Mouse (Mus musculus) kidney, embryonic 16.5 days (tissue): ENCODE measurements around the gene Gm10563. TPM values are rescaled to one million over a fixed set of nuclear protein-coding genes. Genes with fewer than 3 reads are reported as not detected.
"Not testable (repeated sequence)": the region's sequence is repeated elsewhere in the genome, so short reads cannot be mapped to it uniquely, and the experiment has no call there.

ENCODE experiments used
- ATAC-seq: fragments of 200-750 bp; cut with Nextera tagmentation; 2 replicates; pipeline ENCODE4 v1.8.0; 2017; ENCODE audit warnings: moderate TSS enrichment; ENCODE audit not compliant: low FRiP score, low TSS enrichment
- H3K27ac ChIP-seq: fragments of 300-500 bp; sonication (generic); 2 replicates; pipeline ENCODE4 v1.5.1; 2014; ENCODE audit warnings: low read length
- H3K27me3 ChIP-seq: fragments of 300-500 bp; sonication (generic); 2 replicates; pipeline ENCODE4 v1.6.1; 2014; ENCODE audit warnings: low read length, control low read depth, mixed read lengths; ENCODE audit not compliant: insufficient read depth
- H3K36me3 ChIP-seq: fragments of 300-500 bp; sonication (generic); 2 replicates; pipeline ENCODE4 v1.6.1; 2014; ENCODE audit warnings: low read length, control low read depth, mixed read lengths; ENCODE audit not compliant: insufficient read depth
- H3K4me1 ChIP-seq: fragments of 300-500 bp; sonication (generic); 2 replicates; pipeline ENCODE4 v1.6.1; 2014; ENCODE audit warnings: low read length, control low read depth, mixed read lengths; ENCODE audit not compliant: insufficient read depth
- H3K4me2 ChIP-seq: fragments of 300-500 bp; sonication (generic); replicated peaks from 2 replicates; pipeline ENCODE4 v1.6.1; 2014; ENCODE audit warnings: low read depth, low read length
- H3K4me3 ChIP-seq: fragments of 300-500 bp; sonication (generic); 2 replicates; pipeline ENCODE4 v1.5.1; 2014; ENCODE audit warnings: mild to moderate bottlenecking, low read length
- H3K9ac ChIP-seq: fragments of 300-500 bp; sonication (generic); replicated peaks from 2 replicates; pipeline ENCODE4 v1.6.1; 2014; ENCODE audit warnings: low read length
- H3K9me3 ChIP-seq: fragments of 300-500 bp; sonication (generic); 2 replicates; pipeline ENCODE4 v1.6.1; 2016; ENCODE audit warnings: low read length, control low read depth
- WGBS: fragments of 180-500 bp; shearing (Covaris S2); extraction: QIAGEN DNeasy Blood & Tissue Kit; methylation state at CpG from one replicate; pipeline ENCODE4 v1.1.7; 2014; 5-methylcytosine and 5-hydroxymethylcytosine counted together
- polyA plus RNA-seq: library from polyadenylated mRNA; unstranded; fragments of >200 nt; fragmentation: Nextera tagmentation; extraction: Ambion mirVana; gene quantifications from 2 replicates; pipeline ENCODE4 v1.2.1, GENCODE M21; 2015

Gene Gm10563
- polyA plus RNA-seq, 1 experiment from 2014 or later: not detected

- not testable (repeated sequence) for H3K27ac ChIP-seq, ATAC-seq, H3K9ac ChIP-seq, H3K27me3 ChIP-seq, H3K4me3 ChIP-seq, H3K9me3 ChIP-seq, H3K36me3 ChIP-seq, H3K4me2 ChIP-seq
- peaks cover 14% of the 10 kb centered on the region for H3K4me1 ChIP-seq
- 94% methylated on average over 11 of the region's 11 CpGs for WGBS
These were observed 74.9 kb downstream of the Gm10563 start for GRCm38 (mm10) chr4:155570315-155570714.

DNA sequence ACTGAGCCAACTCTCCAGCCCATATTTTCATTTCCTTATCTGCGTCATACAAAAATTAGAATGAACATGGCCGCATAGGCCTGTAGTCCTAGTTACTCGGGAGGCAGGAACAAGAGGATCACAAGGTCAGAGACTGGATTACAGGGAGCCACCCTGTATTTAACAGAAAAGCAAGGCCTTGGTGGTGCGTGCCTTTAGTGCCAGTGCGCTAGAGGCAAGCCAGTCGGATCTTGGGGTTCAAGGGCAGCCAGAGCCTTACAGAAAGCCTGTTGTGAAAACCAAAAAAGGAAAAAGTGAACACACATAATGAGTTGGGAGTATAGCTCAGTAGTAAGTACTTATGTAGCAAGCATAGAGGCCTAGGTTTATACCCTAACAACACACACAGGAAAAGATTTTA is 75.4 kb downstream of the Gm10563 start:
- WGBS: 91% methylated on average over 6 of the region's 6 CpGs

GRCm38 (mm10) chr4:155568632-155569370 is 76.4 kb downstream of the Gm10563 start:
- 69% methylated on average over 7 of the region's 7 CpGs for WGBS
- Histone ChIP-seq H3K27me3 (no peaks in the 10 kb centered on the region), H3K36me3 (no peaks in the 10 kb centered on the region), H3K9ac (0 out of 2 replicates have a peak overlapping the region, but pooled peaks have one; percentile 29), H3K9me3 (no peaks in the 10 kb centered on the region), H3K4me3 (no peak overlapping the region), H3K27ac (no peak overlapping the region), H3K4me1 (peaks cover 21% of the 10 kb centered on the region), H3K4me2 (no peak overlapping the region)
- ATAC-seq: no peak

More for the DNA sequence above, 75.4 kb downstream of the Gm10563 start:
- H3K36me3 ChIP-seq: no peaks in the 10 kb centered on the region
- no peak overlapping the region for H3K27ac ChIP-seq
- peaks cover 19% of the 10 kb centered on the region for H3K4me1 ChIP-seq
- H3K4me2 ChIP-seq: no peak overlapping the region
- no peak for ATAC-seq
- H3K4me3 ChIP-seq: no peak overlapping the region
- no peak overlapping the region for H3K9ac ChIP-seq
- no peaks in the 10 kb centered on the region for H3K9me3 ChIP-seq
- no peaks in the 10 kb centered on the region for H3K27me3 ChIP-seq

- Histone ChIP-seq H3K4me2 (no peak overlapping the region), H3K36me3 (no peaks in the 10 kb centered on the region), H3K9me3 (no peaks in the 10 kb centered on the region), H3K4me1 (peaks cover 21% of the 10 kb centered on the region), H3K27ac (no peak overlapping the region), H3K27me3 (no peaks in the 10 kb centered on the region), H3K9ac (no peak overlapping the region), H3K4me3 (no peak overlapping the region)
- ATAC-seq: no peak
- 12% methylated on average over 2 of the region's 2 CpGs for WGBS
These were observed 77.0 kb downstream of the Gm10563 start for GRCm38 (mm10) chr4:155568170-155568569.

- Histone ChIP-seq H3K4me2 (peak overlapping the region; percentile 25; the same call in 1 of the 2 replicates), H3K4me3 (no peak overlapping the region), H3K9ac (peak overlapping the region; percentile 24; the same call in 1 of the 2 replicates)
These were observed 78.7 kb downstream of the Gm10563 start for GRCm38 (mm10) chr4:155566555-155566954.

More at GRCm38 (mm10) chr4:155566555-155566954, 78.7 kb downstream of the Gm10563 start:
- H3K9me3 ChIP-seq: no peaks in the 10 kb centered on the region
- H3K27ac ChIP-seq: peak overlapping the region; percentile 60
- H3K27me3 ChIP-seq: no peaks in the 10 kb centered on the region
- no peaks in the 10 kb centered on the region for H3K36me3 ChIP-seq
- WGBS: 37% methylated on average over 8 of the region's 8 CpGs
- no peak for ATAC-seq
- H3K4me1 ChIP-seq: peaks cover 34% of the 10 kb centered on the region

Other genes with a start within 250 kb of the Gm10563 start
- 0.07 TPM in 1 of 2 replicates, not detected in the other for gene Gabrd, start 247.3 kb downstream of the Gm10563 start, polyA plus RNA-seq
- gene Cfap74, start 236.2 kb downstream of the Gm10563 start, polyA plus RNA-seq: 1.5 and 1.8 TPM in 2 replicates
- gene Tmem52, start 176.3 kb downstream of the Gm10563 start, polyA plus RNA-seq: 1.9 and 2.2 TPM in 2 replicates
- 413 and 477 TPM in 2 replicates for gene Gnb1, start 154.0 kb downstream of the Gm10563 start, polyA plus RNA-seq
- 107 and 110 TPM in 2 replicates for gene Nadk, start 83.0 kb downstream of the Gm10563 start, polyA plus RNA-seq
- gene Slc35e2, start 44.0 kb downstream of the Gm10563 start, polyA plus RNA-seq: 7.8 and 10.1 TPM in 2 replicates
- 56.6 and 65.6 TPM in 2 replicates for gene Cdk11b, start 20.6 kb downstream of the Gm10563 start, polyA plus RNA-seq
- gene Mmp23, start 8.0 kb upstream of the Gm10563 start, polyA plus RNA-seq: 70.4 and 71.7 TPM in 2 replicates
- 31.9 and 34.1 TPM in 2 replicates for gene Mib2, start 23.8 kb upstream of the Gm10563 start, polyA plus RNA-seq
- 2.5 and 2.8 TPM in 2 replicates for gene Fndc10, start 48.9 kb upstream of the Gm10563 start, polyA plus RNA-seq
- 144 and 159 TPM in 2 replicates for gene Ssu72, start 59.4 kb upstream of the Gm10563 start, polyA plus RNA-seq
- gene Tmem240, start 89.4 kb upstream of the Gm10563 start, polyA plus RNA-seq: 0.45 and 0.53 TPM in 2 replicates
- gene Atad3a, start 115.7 kb upstream of the Gm10563 start, polyA plus RNA-seq: 138 and 142 TPM in 2 replicates
- 7.4 and 11.3 TPM in 2 replicates for gene Vwa1, start 129.3 kb upstream of the Gm10563 start, polyA plus RNA-seq
- gene Tmem88b, start 140.5 kb upstream of the Gm10563 start, polyA plus RNA-seq: 0.32 and 0.33 TPM in 2 replicates
- gene Ankrd65, start 145.0 kb upstream of the Gm10563 start, polyA plus RNA-seq: 0.32 and 0.41 TPM in 2 replicates
- gene Mrpl20, start 157.5 kb upstream of the Gm10563 start, polyA plus RNA-seq: 205 and 209 TPM in 2 replicates
- gene Ccnl2, start 167.1 kb upstream of the Gm10563 start, polyA plus RNA-seq: 168 and 179 TPM in 2 replicates
- 143 and 157 TPM in 2 replicates for gene Aurkaip1, start 185.9 kb upstream of the Gm10563 start, polyA plus RNA-seq
- 119 and 125 TPM in 2 replicates for gene Mxra8, start 194.3 kb upstream of the Gm10563 start, polyA plus RNA-seq
- 5.5 and 6.3 TPM in 2 replicates for gene Dvl1, start 202.0 kb upstream of the Gm10563 start, polyA plus RNA-seq
- gene Tas1r3, start 218.0 kb upstream of the Gm10563 start, polyA plus RNA-seq: 0.22 and 0.40 TPM in 2 replicates
- 20.0 TPM in 2 replicates for gene Cptp, start 224.0 kb upstream of the Gm10563 start, polyA plus RNA-seq
- 72.9 and 80.1 TPM in 2 replicates for gene Ints11, start 224.1 kb upstream of the Gm10563 start, polyA plus RNA-seq
- gene Pusl1, start 246.4 kb upstream of the Gm10563 start, polyA plus RNA-seq: 51.4 and 55.1 TPM in 2 replicates
- 16.5 and 17.6 TPM in 2 replicates for gene Acap3, start 246.4 kb upstream of the Gm10563 start, polyA plus RNA-seq